Mouse (Mus musculus) gastrocnemius, postnatal 4 days (tissue): ENCODE measurements at regions not wholly inside any gene's neighbourhood (a gene's known extent, or its start where the extent isn't known, plus 50 kb on each side); places are given as distances from the start of the nearest gene placed in this dataset.

Experiments
- DNase-seq, 2 experiments: peaks; one replicate each; pipeline ENCODE4 v3.0.0; 2021 to 2022; ENCODE audit warnings: low spot score in 2 of 2, mixed read lengths in 2 of 2

DNA sequence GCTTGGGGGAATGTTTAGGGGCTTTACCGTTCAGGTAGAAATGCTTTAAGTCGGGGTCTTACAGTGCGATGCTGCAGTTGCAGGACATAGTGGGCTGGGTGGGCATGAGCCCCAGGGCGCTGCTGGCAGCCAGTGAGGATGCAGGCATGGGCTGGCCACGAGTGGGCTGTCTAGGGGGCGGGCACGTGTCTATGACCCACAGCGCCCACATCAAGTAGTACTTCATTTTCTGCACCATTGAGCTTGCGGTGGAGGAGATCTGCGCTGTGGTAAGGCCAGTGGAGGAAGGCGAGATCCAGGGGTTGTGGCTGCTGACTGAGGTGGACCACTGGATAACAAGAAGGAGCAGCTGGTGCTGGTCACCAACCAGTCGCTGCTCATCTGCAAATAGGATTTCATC, 52.4 kb upstream of the Olfr291 start:
- no peak for DNase-seq

GRCm38 (mm10) chr7:84794655-84795054, 58.7 kb upstream of the Olfr291 start:
- no peak for DNase-seq

DNA sequence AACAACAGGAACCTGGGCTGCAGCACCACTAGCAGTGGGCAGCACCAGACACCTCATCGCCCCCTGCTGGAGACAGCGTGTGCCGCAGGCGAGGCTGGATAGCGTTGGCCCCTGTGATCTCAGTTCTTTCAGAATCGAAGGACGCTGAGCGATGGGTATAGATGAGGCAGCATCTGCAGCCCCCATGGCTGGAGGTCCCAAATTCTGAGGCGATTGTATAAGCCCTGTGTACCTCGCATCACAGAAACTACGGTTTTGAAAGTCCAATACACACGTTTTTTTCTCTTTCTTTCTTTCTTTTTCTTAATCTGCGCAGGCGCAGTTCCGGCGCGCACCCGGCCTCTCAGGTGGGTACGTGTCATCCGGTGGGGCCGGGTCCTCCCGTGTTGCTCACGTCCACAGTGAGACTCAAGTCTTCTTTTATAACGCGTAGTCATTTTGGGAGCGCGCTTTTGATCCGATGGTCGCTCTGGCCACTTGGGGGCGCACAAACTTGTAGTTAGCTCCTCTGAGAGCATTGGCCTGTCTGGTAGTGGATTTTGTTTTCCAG, 74.0 kb upstream of the Olfr291 start:
- peak; percentile 53 to 79 for DNase-seq

DNA sequence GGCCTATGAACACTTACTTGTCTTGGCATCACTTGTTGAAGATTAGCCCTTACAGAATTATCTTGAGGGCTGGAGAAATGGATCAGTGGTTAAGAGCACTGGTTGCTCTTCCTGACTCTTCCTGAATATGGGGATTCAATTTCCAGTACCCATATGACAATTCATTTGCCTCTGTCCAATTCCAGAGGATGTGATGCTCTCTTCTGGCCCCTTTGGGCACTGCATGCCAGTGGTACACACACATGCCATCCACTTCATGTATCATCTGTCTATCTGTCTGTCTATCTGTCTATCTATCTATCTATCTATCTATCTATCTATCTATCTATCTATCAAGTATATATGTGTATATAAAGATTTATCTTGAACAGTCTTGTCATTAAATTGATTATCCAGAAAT, 75.7 kb upstream of the Olfr291 start:
- DNase-seq = no peak

- no peak for DNase-seq
Observed at GRCm38 (mm10) chr7:84756261-84756660, 66.5 kb upstream of the Zfand6 start.

- no peak for DNase-seq
Observed at GRCm38 (mm10) chr7:84753361-84753760, 63.6 kb upstream of the Zfand6 start.

- peak in 1 of 2 experiments; percentile 49 for DNase-seq
Observed at GRCm38 (mm10) chr7:84749434-84750301, 59.9 kb upstream of the Zfand6 start.

DNA sequence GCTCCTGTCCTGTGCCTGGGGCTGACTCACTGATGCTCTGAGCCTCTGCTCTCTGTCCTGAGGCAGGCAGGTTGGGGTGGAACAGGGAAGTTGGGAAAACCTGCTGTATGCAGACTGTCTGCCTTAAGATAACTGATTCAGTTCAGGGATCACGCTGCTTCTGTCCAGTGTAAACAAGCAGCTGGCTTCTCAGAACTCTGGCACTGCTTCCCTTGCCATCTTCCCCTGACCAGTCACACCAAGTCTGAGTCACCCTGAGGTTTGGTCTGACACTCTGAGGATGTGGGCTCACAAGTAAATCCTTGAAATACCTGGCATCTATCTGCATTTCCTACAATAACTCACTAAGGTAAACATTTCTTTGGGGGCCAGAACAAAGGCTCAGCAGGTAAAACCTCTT, 58.1 kb upstream of the Zfand6 start:
- no peak for DNase-seq

DNA sequence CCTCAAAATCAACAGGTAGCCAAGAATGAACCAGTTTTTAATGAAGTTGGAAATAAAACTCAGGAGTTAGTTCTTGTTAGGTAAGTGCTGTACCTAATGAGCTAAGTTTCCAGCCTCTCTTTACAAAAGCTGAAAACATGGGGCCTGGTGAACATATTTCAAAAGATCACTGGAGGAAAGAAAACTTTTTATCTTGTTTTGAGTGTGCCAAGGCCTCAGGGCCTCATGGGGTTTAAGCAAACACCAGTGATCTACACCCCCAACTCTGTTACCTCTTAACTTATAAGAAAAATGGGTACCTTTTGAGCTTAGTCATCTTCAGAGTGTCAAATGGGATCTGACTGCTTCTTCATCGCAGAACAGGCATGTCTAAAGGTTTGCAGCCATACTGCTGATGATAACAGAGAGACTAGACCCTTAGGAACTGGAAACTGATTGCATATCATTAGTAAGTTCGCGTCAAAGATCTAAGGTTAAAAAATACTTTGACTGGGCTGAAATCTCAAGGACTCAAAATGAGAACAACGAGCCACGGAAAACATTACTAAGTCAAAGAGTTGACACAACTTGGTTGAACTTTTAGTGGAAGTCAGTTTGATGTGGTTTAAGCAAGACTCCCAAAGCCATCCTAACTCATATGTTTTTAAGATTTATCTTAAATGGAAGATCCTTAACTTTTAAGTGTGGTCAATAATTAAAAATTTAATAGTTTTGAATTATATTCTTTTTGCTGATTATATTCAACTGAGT, 54.7 kb upstream of the Zfand6 start:
- no peak for DNase-seq

- DNase-seq = no peak
Observed at GRCm38 (mm10) chr7:84739965-84740390, 50.2 kb upstream of the Zfand6 start.
